Mouse (Mus musculus) retina, postnatal 1 day (tissue): ENCODE results near the gene Trpc2.
"Not testable (repeated sequence)": the region's sequence is repeated elsewhere in the genome, so short reads cannot be mapped to it uniquely, and the experiment has no call there.

ENCODE experiments used
- DNase-seq: peaks from one replicate; pipeline ENCODE4 v3.0.0-alpha.2; 2012

The Trpc2 gene

GRCm38 (mm10) chr7:102082816-102083215, at the start of gene Trpc2:
Gene Trpc2, plus strand, starts transcription at chr7:102083116.
- DNase-seq: no peak

- DNase-seq: peak; percentile 23
These were observed 48.0 kb upstream of the Trpc2 start for GRCm38 (mm10) chr7:102034904-102035303.

- DNase-seq: no peak
These were observed 47.4 kb upstream of the Trpc2 start for GRCm38 (mm10) chr7:102035534-102035933.

GRCm38 (mm10) chr7:102037318-102037717, 45.6 kb upstream of the Trpc2 start:
- no peak for DNase-seq

- no peak for DNase-seq
These were observed 40.6 kb upstream of the Trpc2 start for GRCm38 (mm10) chr7:102042314-102042713.

- not testable (repeated sequence) for DNase-seq
These were observed 34.4 kb upstream of the Trpc2 start for GRCm38 (mm10) chr7:102048524-102048923.

GRCm38 (mm10) chr7:102061353-102061752, 21.6 kb upstream of the Trpc2 start:
- DNase-seq: no peak

GRCm38 (mm10) chr7:102062203-102062602, 20.7 kb upstream of the Trpc2 start:
- DNase-seq: no peak

GRCm38 (mm10) chr7:102063891-102064290, 19.0 kb upstream of the Trpc2 start:
- DNase-seq: no peak

GRCm38 (mm10) chr7:102064655-102065045, 18.3 kb upstream of the Trpc2 start:
- DNase-seq: no peak

- peak; percentile 96 for DNase-seq
These were observed 17.6 kb upstream of the Trpc2 start, which contains the start of the genes Rnf121, Xndc1 and Xntrpc for GRCm38 (mm10) chr7:102065046-102065891. Gene Rnf121, minus strand, starts transcription at chr7:102065469. Gene Xndc1, plus strand, starts transcription at chr7:102065511. Gene Xntrpc, plus strand, starts transcription at chr7:102065713.

- DNase-seq: no peak
These were observed 16.6 kb upstream of the Trpc2 start for GRCm38 (mm10) chr7:102066363-102066762.

- peak; percentile 28 for DNase-seq
These were observed 6.1 kb upstream of the Trpc2 start for GRCm38 (mm10) chr7:102076714-102077296.

- peak; percentile 55 for DNase-seq
These were observed 4.4 kb upstream of the Trpc2 start for GRCm38 (mm10) chr7:102078517-102078916.

- DNase-seq: no peak
These were observed 2.6 kb upstream of the Trpc2 start for GRCm38 (mm10) chr7:102080311-102080710.

GRCm38 (mm10) chr7:102081784-102082183, 1.1 kb upstream of the Trpc2 start:
- no peak for DNase-seq

- DNase-seq: no peak
These were observed 1.3 kb downstream of the Trpc2 start for GRCm38 (mm10) chr7:102084041-102084696.

GRCm38 (mm10) chr7:102087336-102087735, 4.4 kb downstream of the Trpc2 start:
- DNase-seq: no peak

- DNase-seq: peak; percentile 56
These were observed 17.1 kb downstream of the Trpc2 start for GRCm38 (mm10) chr7:102099760-102100661.

- no peak for DNase-seq
These were observed 18.0 kb downstream of the Trpc2 start for GRCm38 (mm10) chr7:102100868-102101267.

- DNase-seq: no peak
These were observed 18.6 kb downstream of the Trpc2 start, which contains the start of gene Art1 for GRCm38 (mm10) chr7:102101487-102101886. Gene Art1, plus strand, starts transcription at chr7:102101743.

- DNase-seq: peak; percentile 57
These were observed 19.3 kb downstream of the Trpc2 start for GRCm38 (mm10) chr7:102102241-102102640.
